Mouse (Mus musculus) liver, postnatal 0 days (tissue): Measurements from ENCODE around the gene Brox. TPM values are rescaled to one million over a fixed set of nuclear protein-coding genes. Genes with fewer than 3 reads are reported as not detected.

Experiments
- ATAC-seq: fragments of 200-750 bp; cut with Nextera tagmentation; 2 replicates; pipeline ENCODE4 v1.8.0; 2017; ENCODE audit warnings: mild to moderate bottlenecking, moderate library complexity
- DNase-seq: peaks from one replicate; pipeline ENCODE4 v3.0.0-alpha.2; 2016
- H3K27ac ChIP-seq: fragments of 300-500 bp; sonication (generic); 2 replicates; pipeline ENCODE4 v1.5.1; 2014; ENCODE audit warnings: antibody characterized with exemption, moderate library complexity, mild to moderate bottlenecking, low read depth
- H3K27me3 ChIP-seq: fragments of 300-500 bp; sonication (generic); 2 replicates; pipeline ENCODE4 v1.6.1; 2014; ENCODE audit warnings: low read length, control low read depth, mixed read lengths; ENCODE audit not compliant: insufficient read depth
- H3K36me3 ChIP-seq: fragments of 300-500 bp; sonication (generic); replicated peaks from 2 replicates; pipeline ENCODE4 v1.6.1; 2014; ENCODE audit warnings: mild to moderate bottlenecking, control low read depth, low read length, moderate library complexity, mixed read lengths; ENCODE audit not compliant: insufficient read depth
- H3K4me1 ChIP-seq: fragments of 300-500 bp; sonication (generic); 2 replicates; pipeline ENCODE4 v1.6.1; 2014; ENCODE audit warnings: antibody characterized with exemption, mild to moderate bottlenecking, control low read depth; ENCODE audit not compliant: insufficient read depth
- H3K4me2 ChIP-seq: fragments of 300-500 bp; sonication (generic); 2 replicates; pipeline ENCODE4 v1.6.1; 2014; ENCODE audit warnings: low read depth, mild to moderate bottlenecking, low read length, moderate library complexity, mixed read lengths
- H3K4me3 ChIP-seq: fragments of 300-500 bp; sonication (generic); 2 replicates; pipeline ENCODE4 v1.5.1; 2014; ENCODE audit warnings: low read depth, low read length
- H3K9ac ChIP-seq: fragments of 300-500 bp; sonication (generic); replicated peaks from 2 replicates; pipeline ENCODE4 v1.6.1; 2014; ENCODE audit warnings: mild to moderate bottlenecking, moderate library complexity
- H3K9me3 ChIP-seq: fragments of 300-500 bp; sonication (generic); 2 replicates; pipeline ENCODE4 v1.6.1; 2016; ENCODE audit warnings: mild to moderate bottlenecking, control low read depth, low read length, mixed read lengths
- CTCF ChIP-seq: sonication (generic); IDR thresholded peaks from 2 replicates; pipeline ENCODE4 v1.5.1; 2016; ENCODE audit warnings: antibody characterized with exemption, low read depth
- EP300 ChIP-seq: IDR thresholded peaks from 2 replicates; pipeline ENCODE4 v1.6.1; 2016; ENCODE audit warnings: antibody characterized with exemption, low read depth, mild to moderate bottlenecking
- WGBS: fragments of 180-500 bp; shearing (Covaris S2); extraction: QIAGEN DNeasy Blood & Tissue Kit; methylation state at CpG from one replicate; pipeline ENCODE4 v1.1.7; 2014; ENCODE audit not compliant: insufficient replicate concordance; 5-methylcytosine and 5-hydroxymethylcytosine counted together
- polyA plus RNA-seq: library from polyadenylated mRNA; unstranded; fragments of >200 nt; fragmentation: Nextera tagmentation; extraction: Ambion mirVana; gene quantifications from 2 replicates; pipeline ENCODE4 v1.2.1, GENCODE M21; 2015

Brox gene
- polyA plus RNA-seq, 1 experiment from 2014 or later, result 17.1 TPM

DNA sequence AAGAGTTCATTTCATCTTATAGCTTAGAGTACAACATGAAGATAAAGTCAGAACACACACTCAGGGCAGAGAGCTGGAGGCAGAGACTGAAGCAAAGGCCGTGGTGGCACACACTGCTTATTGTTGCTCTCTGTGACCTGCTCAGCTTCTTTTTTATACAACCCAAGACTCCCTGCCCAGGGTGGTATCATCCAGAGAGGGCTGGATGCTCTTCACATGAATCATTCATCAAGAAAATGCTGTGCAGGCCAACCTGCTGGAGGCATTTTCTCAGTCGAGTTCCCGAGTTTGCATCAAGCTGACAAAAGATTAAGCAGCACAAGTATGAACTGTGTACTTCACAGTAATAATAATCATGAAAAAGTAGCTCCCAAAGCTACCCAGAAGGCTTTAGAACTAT, 8.7 kb downstream of the Brox start:
- H3K36me3 ChIP-seq, result peaks cover 77% of the 10 kb centered on the region
- whole genome bisulfite sequencing, result 84% methylated on average over 3 of the region's 3 CpGs
- no peaks in the 10 kb centered on the region for H3K9me3 ChIP-seq
- H3K27me3 ChIP-seq, result no peaks in the 10 kb centered on the region
- no peaks in the 10 kb centered on the region for H3K4me1 ChIP-seq
- ATAC-seq (no peak), DNase-seq (no peak)
- no peak overlapping the region for H3K9ac ChIP-seq
- TF ChIP-seq CTCF, result no peak
- no peak for TF ChIP-seq EP300
- H3K4me2 ChIP-seq, result no peak overlapping the region
- no peak overlapping the region for H3K4me3 ChIP-seq
- H3K27ac ChIP-seq, result no peak overlapping the region

DNA sequence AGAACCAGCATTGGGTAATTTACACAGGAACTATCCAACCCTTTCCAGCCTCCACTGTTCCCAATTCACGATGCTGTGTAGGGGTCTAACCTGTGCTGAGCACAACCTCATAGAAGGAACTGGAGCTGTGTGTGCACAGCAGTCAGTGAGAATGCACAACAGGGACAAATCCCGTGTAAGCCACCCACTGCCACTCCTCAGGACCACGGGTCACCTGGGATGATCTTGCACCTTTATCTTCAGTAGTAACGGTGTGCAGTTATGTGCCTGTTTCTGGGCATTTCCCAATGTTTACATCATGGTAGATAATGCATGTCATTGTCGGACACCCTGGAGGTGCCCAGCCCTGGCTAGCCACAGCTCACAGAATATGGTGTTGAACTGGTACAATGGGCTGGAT, 21.3 kb downstream of the Brox start:
- DNase-seq (no peak), ATAC-seq (no peak)
- H3K27ac ChIP-seq, result no peak overlapping the region
- WGBS, result 65% methylated on average over 5 of the region's 5 CpGs
- no peak overlapping the region for H3K4me3 ChIP-seq
- no peak overlapping the region for H3K4me2 ChIP-seq
- H3K4me1 ChIP-seq, result no peaks in the 10 kb centered on the region
- no peak for TF ChIP-seq CTCF
- no peak for TF ChIP-seq EP300
- H3K27me3 ChIP-seq, result no peaks in the 10 kb centered on the region
- H3K36me3 ChIP-seq, result peaks cover 27% of the 10 kb centered on the region
- H3K9me3 ChIP-seq, result no peaks in the 10 kb centered on the region
- H3K9ac ChIP-seq, result no peak overlapping the region

DNA sequence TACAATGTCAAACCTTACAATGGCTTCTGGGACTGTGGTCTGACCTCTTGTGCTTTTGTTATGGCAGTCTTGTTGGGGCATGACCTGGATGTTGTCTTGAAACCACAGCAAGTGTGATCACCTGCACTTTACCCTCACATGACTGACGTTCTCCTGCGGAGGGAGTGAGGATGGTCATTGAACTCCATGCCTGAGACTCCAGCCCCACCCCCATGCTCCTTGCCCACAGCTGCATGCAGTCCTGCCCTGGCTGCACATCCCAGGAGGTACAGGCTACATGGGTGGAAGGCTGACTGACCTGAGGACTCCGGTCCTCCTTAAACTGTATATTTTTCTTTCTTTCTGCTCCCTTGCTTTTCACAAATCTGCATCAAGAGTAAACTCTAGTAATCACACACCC, 22.7 kb downstream of the Brox start:
- Histone ChIP-seq H3K9ac (no peak overlapping the region), H3K4me2 (no peak overlapping the region), H3K4me3 (no peak overlapping the region), H3K27ac (no peak overlapping the region), H3K4me1 (no peaks in the 10 kb centered on the region), H3K27me3 (no peaks in the 10 kb centered on the region), H3K36me3 (peaks cover 14% of the 10 kb centered on the region), H3K9me3 (no peaks in the 10 kb centered on the region)
- no peak for ATAC-seq
- TF ChIP-seq EP300 (no peak), CTCF (no peak)
- no peak for DNase-seq
- 61% methylated on average over 3 of the region's 3 CpGs for WGBS

DNA sequence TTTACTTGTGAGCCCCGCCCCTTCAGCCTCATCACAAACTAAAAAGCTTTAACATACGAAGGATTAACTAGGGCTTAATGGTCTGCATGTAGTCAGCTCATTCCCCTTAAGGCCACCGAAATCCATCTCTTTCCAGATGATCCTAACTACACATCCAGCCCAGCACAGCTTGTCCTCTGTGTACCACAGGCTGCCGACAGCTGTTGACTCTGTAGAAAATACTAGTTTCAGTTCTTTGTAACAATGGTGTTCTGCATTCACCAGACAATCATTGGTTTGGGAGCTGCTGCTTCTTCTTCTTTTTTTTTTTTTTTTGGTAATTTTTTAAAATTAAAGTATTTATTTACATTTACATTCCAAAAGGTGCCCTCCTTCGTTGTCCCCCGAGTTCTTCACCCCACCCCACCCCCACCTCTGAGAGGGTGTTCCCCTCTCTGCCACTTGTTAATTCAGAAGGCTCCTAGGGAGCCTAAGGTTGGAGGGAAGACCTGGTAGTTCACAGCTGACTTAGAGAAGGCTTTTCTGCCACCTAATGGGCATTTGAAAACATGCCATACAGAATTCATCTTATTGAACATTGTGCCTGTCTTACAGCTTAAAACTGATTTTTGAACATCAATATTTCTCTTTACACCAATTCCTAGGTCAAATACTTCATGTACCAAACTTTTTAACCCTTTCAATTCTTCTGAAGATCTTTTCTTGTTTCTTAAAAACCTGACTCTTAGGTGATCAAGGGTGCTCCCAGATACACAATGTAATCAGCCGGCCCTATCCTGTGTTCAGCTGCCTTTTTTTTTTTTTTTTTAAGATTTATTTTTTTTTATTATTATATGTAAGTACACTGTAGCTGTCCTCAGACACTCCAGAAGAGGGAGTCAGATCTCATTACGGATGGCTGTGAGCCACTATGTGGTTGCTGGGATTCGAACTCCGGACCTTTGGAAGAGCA, 23.9 kb downstream of the Brox start:
- Histone ChIP-seq H3K4me3 (no peak overlapping the region), H3K4me2 (no peak overlapping the region), H3K36me3 (peaks cover 5% of the 10 kb centered on the region; the same call in 1 of the 2 replicates), H3K27ac (no peak overlapping the region), H3K27me3 (no peaks in the 10 kb centered on the region), H3K9ac (no peak overlapping the region), H3K9me3 (no peaks in the 10 kb centered on the region), H3K4me1 (no peaks in the 10 kb centered on the region)
- TF ChIP-seq CTCF (peak; percentile 61), EP300 (no peak)
- DNase-seq (no peak), ATAC-seq (no peak)
- WGBS, result 56% methylated on average over 10 of the region's 10 CpGs

DNA sequence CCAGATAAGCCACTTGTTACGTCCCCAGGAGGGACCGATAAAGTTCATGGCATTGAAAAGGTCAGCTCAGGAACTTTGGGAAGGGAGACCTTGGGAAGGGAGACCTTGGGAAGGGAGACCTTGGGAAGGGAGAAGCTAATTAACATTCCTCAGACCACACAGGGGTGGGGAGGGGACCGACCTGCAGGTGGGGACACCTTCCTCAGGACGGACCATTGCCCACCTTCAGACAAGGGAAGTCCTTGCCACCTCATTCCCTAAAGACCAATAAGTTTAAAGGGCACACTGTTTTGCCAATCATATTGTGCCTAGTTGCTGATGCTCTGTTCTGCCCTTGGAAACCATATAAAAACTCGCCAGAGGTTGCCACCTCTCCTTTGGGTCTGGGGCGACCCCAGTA, 29.4 kb downstream of the Brox start:
- H3K4me2 ChIP-seq, result no peak overlapping the region
- no peak overlapping the region for H3K9ac ChIP-seq
- no peaks in the 10 kb centered on the region for H3K9me3 ChIP-seq
- WGBS, result 76% methylated on average over 6 of the region's 6 CpGs
- no peak overlapping the region for H3K27ac ChIP-seq
- TF ChIP-seq EP300 (no peak), CTCF (no peak)
- H3K36me3 ChIP-seq, result no peaks in the 10 kb centered on the region
- no peak overlapping the region for H3K4me3 ChIP-seq
- peaks cover 9% of the 10 kb centered on the region for H3K4me1 ChIP-seq
- DNase-seq (no peak), ATAC-seq (no peak)
- H3K27me3 ChIP-seq, result no peaks in the 10 kb centered on the region

DNA sequence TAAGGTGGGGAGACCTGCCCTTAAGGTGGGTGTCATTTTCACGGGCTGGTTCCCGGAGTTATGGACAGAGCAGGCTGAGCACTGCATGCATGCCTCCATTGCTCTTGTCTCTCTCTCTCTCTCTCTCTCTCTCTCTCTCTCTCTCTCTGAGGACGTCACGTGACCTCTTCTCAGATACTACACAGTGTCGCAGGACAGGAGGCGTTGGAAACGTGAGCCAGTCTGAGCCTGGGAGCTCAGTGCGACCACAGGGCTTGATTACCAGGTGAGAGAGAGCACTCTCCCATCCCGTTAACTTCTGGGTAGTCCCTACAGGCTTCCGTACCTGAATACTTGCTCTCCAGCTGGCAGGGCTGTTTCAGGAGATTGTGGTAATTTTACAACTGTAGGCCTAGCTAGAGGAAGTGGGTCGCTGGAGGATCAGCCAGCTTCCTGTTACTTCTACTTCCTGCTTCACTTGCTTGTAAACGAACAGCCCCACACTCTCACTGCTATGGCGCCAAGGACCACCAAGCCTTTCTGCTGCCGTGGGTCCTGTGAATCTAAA, 31.1 kb downstream of the Brox start:
- Histone ChIP-seq H3K27ac (no peak overlapping the region; the same call in 1 of the 2 replicates), H3K4me3 (no peak overlapping the region), H3K4me2 (no peak overlapping the region), H3K9me3 (no peaks in the 10 kb centered on the region), H3K9ac (no peak overlapping the region), H3K4me1 (peaks cover 9% of the 10 kb centered on the region), H3K36me3 (no peaks in the 10 kb centered on the region), H3K27me3 (no peaks in the 10 kb centered on the region)
- DNase-seq, result peak; percentile 22
- no peak for TF ChIP-seq CTCF
- no peak for TF ChIP-seq EP300
- ATAC-seq, result peak; percentile 45; the same call in 1 of the 2 replicates
- 41% methylated on average over 14 of the region's 14 CpGs for WGBS
